Mouse (Mus musculus) cerebellum, adult 11-12 months (tissue): Measurements from ENCODE around the gene Nat14.

Experiments used
- DNase-seq: peaks from one replicate; pipeline ENCODE4 v3.0.0; 2022

Nat14 gene

GRCm38 (mm10) chr7:4920976-4921823 lies 628 bp upstream of the Nat14 start:
- no peak for DNase-seq

- peak; percentile 88 for DNase-seq
Measured at GRCm38 (mm10) chr7:4922508-4922907, 680 bp downstream of the Nat14 start.

GRCm38 (mm10) chr7:4922931-4923565 lies 1.2 kb downstream of the Nat14 start:
- peak; percentile 88 for DNase-seq

GRCm38 (mm10) chr7:4923586-4924364 lies 1.9 kb downstream of the Nat14 start:
- DNase-seq, result peak; percentile 80

GRCm38 (mm10) chr7:4924483-4924882 lies 2.7 kb downstream of the Nat14 start:
- no peak for DNase-seq

- no peak for DNase-seq
Measured at GRCm38 (mm10) chr7:4924891-4925301, 3.1 kb downstream of the Nat14 start.

GRCm38 (mm10) chr7:4925441-4926381 lies 3.9 kb downstream of the Nat14 start, which contains the start of gene Ssc5d:
Gene Ssc5d, plus strand, starts transcription at chr7:4925785.
- no peak for DNase-seq

- DNase-seq, result no peak
Measured at GRCm38 (mm10) chr7:4926849-4927248, 5.0 kb downstream of the Nat14 start.

GRCm38 (mm10) chr7:4927711-4928110 lies 5.9 kb downstream of the Nat14 start:
- DNase-seq, result no peak

- no peak for DNase-seq
Measured at GRCm38 (mm10) chr7:4928323-4928722, 6.5 kb downstream of the Nat14 start.

GRCm38 (mm10) chr7:4933103-4933502 lies 11.3 kb downstream of the Nat14 start:
- no peak for DNase-seq

- no peak for DNase-seq
Measured at GRCm38 (mm10) chr7:4934160-4934914, 12.5 kb downstream of the Nat14 start.

GRCm38 (mm10) chr7:4936832-4937231 lies 15.0 kb downstream of the Nat14 start:
- no peak for DNase-seq

GRCm38 (mm10) chr7:4937392-4937791 lies 15.6 kb downstream of the Nat14 start:
- no peak for DNase-seq

GRCm38 (mm10) chr7:4938456-4938855 lies 16.6 kb downstream of the Nat14 start:
- DNase-seq, result no peak

- peak; percentile 80 for DNase-seq
Measured at GRCm38 (mm10) chr7:4940068-4940479, 18.2 kb downstream of the Nat14 start.

GRCm38 (mm10) chr7:4942673-4943072 lies 20.8 kb downstream of the Nat14 start:
- DNase-seq, result no peak

GRCm38 (mm10) chr7:4943223-4943815 lies 21.5 kb downstream of the Nat14 start:
- peak; percentile 96 for DNase-seq

- DNase-seq, result no peak
Measured at GRCm38 (mm10) chr7:4947855-4948254, 26.0 kb downstream of the Nat14 start.

GRCm38 (mm10) chr7:4948386-4948785 lies 26.6 kb downstream of the Nat14 start:
- no peak for DNase-seq
